Mouse (Mus musculus): ENCODE results near the gene Crmp1.

Crmp1 gene

DNA sequence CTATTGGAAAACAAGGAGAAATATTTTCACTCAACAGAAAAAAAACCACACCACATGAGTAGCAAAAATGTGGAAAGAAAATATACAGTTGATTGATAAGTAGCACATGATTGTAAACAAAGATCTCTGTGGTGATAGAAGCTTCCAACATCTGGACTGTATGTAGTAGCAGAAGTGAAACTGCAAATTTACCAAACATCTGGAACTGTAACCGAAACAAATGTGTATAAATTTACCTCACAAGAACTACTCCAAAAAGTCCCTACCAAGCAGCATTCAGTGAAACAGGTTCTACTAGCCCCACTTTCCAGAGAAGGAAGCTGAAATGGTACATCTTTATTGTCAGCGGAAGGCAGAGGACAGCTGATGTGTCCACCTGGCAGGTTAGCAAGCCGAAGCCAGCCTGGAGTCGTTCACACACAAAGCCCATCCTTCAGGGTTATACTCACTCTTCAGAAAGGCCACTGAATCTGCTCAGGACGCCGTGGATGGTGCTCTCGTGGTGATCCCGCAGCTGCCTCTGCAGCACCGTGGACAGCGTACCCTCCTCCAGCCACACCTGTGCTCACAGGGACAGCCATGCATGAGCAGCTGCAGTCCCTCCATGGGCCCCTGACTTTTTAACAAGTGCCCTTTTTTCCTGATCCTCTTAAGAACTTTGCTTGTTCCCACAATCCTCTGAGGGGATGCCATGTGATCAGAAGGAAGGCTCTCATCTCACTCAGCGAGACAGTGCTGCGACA is 71.4 kb downstream of the Crmp1 start:
- no peak for DNase-seq

DNA sequence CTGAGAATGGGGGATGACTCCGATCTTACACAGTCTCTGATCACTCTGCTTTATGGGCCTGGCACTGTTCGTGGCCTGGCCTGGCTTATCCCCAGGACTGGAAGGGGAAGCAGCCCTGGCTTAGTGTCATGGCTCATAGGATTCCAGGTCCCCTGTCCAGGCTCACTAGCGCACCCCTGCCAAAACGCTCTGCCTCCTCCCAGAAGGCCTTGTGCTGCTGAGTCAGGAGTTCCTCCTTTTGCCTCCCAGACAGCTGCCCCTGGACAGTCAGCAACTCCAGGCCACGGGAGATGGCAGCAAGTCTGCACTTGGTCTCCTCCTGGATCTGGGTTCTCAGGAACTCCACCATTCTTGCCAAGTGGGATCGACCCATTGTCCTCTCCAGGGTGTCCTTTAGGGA is 77.0 kb downstream of the Crmp1 start:
- DNase-seq, result no peak

DNA sequence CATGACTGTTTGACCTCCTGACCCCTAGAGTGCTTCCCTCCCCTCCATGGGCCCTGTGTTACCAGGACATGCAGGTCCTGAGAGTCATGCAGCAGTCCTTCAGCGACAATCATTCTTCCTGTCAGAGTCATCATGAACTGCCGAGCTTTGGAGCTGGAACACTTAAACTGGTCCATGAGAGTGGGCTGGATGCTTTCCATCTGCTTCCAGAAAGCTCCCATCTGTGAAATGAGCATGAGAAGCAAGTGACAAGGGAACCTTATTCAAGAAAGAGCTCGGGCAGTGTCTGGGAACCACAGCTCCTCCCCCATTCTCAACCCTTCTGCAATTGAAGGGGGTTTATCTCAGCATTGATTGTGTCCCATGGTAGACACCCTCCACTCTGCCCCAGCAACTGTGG is 78.4 kb downstream of the Crmp1 start:
- DNase-seq, result no peak

DNA sequence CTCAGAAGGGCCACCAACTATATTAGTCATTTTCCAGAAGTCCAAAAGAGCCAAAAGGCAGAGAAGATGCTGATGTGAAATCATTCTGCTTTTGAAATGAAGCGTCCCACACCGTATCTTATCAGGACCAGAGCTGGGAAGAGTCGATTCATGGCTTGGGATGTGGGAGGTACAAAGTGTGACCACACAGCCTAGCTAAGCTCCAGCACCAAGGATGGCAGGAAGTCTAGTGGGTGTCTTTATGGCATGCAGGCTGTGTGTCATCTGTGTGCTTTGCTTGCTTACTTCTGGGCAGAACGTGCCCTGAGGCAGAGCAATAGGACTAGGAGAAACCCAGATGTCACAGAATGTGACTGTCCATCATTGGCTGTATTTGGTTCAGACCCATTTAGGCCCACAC is 79.0 kb downstream of the Crmp1 start:
- no peak for DNase-seq

DNA sequence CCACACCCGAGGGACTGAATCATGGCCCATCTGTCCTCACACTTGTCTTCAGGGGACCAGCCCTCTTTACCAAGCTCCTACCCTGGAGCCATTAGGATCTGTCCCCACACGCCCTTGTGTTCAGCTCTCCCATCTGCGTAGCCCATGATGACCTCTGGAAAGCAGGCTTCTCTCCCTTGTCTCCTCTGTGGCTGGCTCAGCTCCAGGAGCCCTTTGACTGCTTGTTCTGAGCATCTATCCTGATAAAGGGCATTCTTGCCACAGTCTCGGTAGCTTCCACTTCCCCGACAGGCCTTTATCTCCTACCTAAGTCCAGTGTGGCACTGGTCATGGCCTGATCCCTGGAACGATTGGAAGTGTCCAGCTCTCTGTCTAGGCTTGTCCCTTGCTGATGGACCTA is 84.9 kb downstream of the Crmp1 start:
- peak; percentile 54 for DNase-seq

DNA sequence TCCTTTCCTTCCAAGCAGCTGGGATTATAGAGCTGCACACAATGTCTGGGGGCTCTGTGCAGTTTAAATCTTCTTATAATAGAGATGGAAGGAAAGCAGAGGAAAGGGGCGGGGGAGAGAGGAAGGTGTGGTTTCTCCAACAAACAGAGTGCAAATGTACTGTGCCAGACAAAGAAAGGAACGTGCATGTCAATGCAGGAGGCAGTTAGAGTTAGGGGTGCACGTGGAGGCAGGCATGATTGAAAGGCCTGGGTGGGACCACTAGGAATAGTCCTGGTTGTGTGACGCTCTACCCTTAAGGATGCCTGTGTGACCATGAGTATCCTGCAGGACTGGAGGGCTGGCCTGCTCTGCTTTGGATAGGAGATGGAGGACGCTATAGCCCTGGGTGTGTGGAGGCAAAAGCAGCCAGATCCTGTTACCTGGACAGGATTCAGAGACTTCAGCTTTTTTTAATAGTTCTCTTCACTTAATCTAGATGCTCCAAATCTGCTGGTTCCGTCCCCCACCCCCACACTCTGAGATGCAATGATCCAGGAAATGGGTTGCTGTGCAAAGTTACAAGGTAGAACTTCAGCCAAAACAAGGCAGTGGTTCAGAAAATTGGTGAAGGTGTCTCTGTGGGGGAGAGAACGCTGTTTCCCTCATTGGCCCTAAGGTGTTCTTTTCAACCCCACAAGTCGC is 88.9 kb downstream of the Crmp1 start:
- no peak for DNase-seq

DNA sequence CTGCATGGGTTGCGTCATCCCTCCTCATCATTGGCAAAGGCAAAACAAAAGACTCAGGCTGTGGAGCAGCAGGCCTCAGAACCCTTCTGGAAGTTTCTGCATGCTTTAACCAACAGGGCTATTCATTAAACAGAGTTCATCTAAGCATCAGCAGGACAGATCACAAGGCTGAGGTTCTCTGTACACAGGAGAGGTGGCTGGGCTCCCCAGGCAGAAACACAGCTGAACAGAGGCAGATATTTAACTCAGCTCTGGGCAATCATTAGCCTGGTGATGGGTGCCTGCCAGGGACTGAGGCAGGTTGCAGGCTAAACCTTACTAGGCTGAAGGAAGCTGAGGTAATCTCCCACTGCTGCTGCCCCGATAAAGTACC is 89.4 kb downstream of the Crmp1 start:
- DNase-seq, result peak; percentile 89

DNA sequence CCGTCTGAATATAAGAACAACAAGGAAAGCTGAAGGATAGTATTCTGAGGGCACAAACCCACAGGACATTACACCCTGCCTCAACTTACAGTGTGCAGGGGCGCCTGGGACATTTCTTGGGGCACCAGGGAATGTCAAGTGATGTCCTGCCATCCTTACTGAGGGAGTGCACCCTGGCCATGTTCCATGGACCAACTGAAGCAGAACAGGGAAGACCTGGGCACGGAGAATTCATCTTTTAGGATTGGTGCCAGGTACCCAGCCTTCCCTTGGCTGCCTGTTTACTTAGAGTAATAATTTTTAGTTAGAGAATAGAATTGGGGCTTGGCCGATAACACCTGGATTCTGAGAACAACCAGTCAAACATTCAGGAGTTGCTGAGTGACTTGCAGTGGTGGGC is 90.3 kb downstream of the Crmp1 start:
- peak; percentile 72 for DNase-seq

DNA sequence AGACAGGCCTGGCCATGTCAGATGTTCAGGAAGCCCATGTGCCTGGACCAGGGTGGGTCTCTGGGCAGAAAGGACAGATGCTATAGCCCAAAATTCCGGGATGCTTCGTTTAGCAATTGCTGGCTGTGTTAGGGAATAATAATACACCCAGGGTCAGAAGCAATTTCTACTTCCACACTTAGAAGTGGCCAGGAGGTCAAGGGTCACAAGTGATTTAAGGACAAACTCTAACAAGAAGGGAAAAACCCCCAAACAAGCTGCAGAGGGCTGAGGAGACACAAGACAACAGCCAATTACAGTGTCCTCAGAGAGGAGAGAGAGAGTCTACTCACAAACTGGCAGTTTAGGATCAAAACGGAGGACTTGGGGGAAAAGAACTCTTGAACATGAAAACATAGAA is 93.3 kb downstream of the Crmp1 start:
- no peak for DNase-seq

DNA sequence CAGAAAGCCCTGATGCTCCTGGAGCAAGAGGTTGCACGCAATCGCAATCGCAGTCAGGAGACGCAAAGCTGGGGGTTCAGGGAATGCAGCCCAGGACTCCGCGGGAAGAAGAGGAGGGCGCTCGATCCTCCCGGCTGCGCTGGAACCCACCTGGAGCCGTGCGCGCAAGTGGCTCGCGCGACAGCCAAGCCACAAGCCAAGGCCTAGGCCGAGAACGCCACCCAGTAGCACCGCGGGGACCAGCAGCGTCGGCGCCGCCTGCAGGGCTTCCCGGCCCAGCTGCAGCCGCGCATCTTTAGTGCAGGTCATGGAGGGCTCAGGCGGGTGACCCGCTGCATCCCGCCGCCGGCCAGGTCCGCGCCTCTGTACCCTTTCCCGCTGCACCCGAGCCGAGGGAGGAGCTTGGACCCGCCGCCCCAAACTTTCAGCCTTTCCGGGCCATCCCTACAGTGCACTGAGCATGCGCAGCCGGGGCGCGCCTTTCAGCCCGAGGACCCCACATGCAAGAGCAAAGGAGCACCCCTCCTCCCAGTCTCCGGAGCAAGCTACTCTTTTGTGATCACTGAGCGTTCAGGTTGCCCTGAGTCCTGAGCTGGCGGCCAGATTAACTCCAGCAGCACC is 94.9 kb downstream of the Crmp1 start, which contains the start of gene Evc:
Evc (minus strand) TSS at position 410 of the 621 bp plus-strand sequence.
- peak; percentile 87 for DNase-seq

DNA sequence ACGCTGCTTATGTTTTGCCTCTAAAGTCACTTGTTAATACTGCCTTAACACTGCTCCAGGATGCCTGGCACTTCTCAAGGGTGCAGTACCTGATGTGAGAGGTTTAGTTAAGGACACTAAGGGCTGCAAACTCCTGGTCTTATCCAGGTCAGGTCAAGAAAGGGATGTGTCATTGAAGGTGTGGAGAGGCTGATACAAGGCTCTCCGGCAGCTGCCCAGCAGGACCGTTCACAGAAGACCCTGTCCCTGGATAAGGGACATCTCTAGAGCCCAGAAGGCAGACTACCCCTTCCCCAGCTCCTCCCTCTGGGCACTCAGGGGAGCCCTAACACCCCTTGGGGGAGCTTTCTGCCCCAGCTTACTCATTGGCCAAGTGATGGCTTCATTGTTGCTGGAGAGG is 96.0 kb downstream of the Crmp1 start:
- no peak for DNase-seq

DNA sequence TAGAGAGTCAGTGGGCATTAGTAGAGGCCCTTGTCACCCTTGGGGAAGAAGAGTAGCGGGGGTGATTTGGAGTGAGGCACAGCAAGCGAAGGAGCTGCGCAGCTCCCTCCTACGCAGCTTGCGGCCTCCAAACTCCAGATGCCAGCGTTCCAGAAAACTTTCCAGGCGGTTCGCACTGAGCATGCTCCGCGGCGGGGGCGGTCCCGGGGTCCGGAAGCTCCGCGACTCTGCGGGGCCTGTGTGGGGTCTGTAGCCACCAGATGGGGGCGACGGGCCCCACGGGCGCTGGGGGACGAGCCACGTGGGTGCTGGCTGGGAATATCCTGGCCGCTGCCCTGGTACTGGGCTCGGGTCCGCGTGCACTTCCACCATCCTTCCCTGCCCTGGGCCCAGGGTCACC is 96.5 kb downstream of the Crmp1 start, which contains the start of gene Evc2:
Evc2 (plus strand) TSS at position 212 of the 400 bp plus-strand sequence.
- DNase-seq, result peak; percentile 88
